Mouse (Mus musculus) CD4-positive, CD25-positive, alpha-beta regulatory T cell, adult 4 months (primary cell): ENCODE measurements around the gene Rpusd3. TPM values are rescaled to one million over a fixed set of nuclear protein-coding genes. Genes with fewer than 3 reads are reported as not detected.

Experiments used
- ATAC-seq: one replicate; pipeline ENCODE4 v1.8.0; 2017
- polyA plus RNA-seq, 2 experiments: library from polyadenylated mRNA; unstranded; fragments of 100-300 nt; shearing (Covaris generic); gene quantifications; one replicate each; pipeline ENCODE4 v1.2.1; 2017

Rpusd3 gene
- 10 to 100 TPM in 1 of 2 experiments, 1 to 10 TPM in 1; 9.8 to 10.2 TPM for polyA plus RNA-seq

GRCm38 (mm10) chr6:113419199-113419587 is at the start of gene Rpusd3:
Rpusd3 (minus strand) TSS chr6:113419340.
- peak; percentile 99 for ATAC-seq

- ATAC-seq, result no peak
Measured at GRCm38 (mm10) chr6:113468512-113468911, 49.4 kb upstream of the Rpusd3 start.

GRCm38 (mm10) chr6:113465602-113466001 is 46.5 kb upstream of the Rpusd3 start:
- no peak for ATAC-seq

- no peak for ATAC-seq
Measured at GRCm38 (mm10) chr6:113464040-113464439, 44.9 kb upstream of the Rpusd3 start.

GRCm38 (mm10) chr6:113458635-113459034 is 39.5 kb upstream of the Rpusd3 start:
- ATAC-seq, result no peak

GRCm38 (mm10) chr6:113457952-113458534 is 38.9 kb upstream of the Rpusd3 start, which contains the start of gene Il17re:
Il17re (plus strand) TSS chr6:113458484.
- ATAC-seq, result no peak

GRCm38 (mm10) chr6:113455007-113455406 is 35.9 kb upstream of the Rpusd3 start:
- ATAC-seq, result no peak

- no peak for ATAC-seq
Measured at GRCm38 (mm10) chr6:113451839-113452238, 32.7 kb upstream of the Rpusd3 start.

GRCm38 (mm10) chr6:113447639-113448038 is 28.5 kb upstream of the Rpusd3 start:
- no peak for ATAC-seq

GRCm38 (mm10) chr6:113444207-113444965 is 25.2 kb upstream of the Rpusd3 start:
- no peak for ATAC-seq

- ATAC-seq, result no peak
Measured at GRCm38 (mm10) chr6:113443091-113443490, 24.0 kb upstream of the Rpusd3 start.

GRCm38 (mm10) chr6:113442442-113443090 is 23.4 kb upstream of the Rpusd3 start, which contains the start of gene Jagn1:
Jagn1 (plus strand) TSS chr6:113442569.
- peak; percentile 91 for ATAC-seq

GRCm38 (mm10) chr6:113442087-113442441 is 22.9 kb upstream of the Rpusd3 start:
- ATAC-seq, result peak; percentile 27

GRCm38 (mm10) chr6:113441147-113441680 is 22.1 kb upstream of the Rpusd3 start:
- ATAC-seq, result peak; percentile 71

GRCm38 (mm10) chr6:113440686-113441085 is 21.5 kb upstream of the Rpusd3 start:
- no peak for ATAC-seq

GRCm38 (mm10) chr6:113438721-113439430 is 19.7 kb upstream of the Rpusd3 start:
- no peak for ATAC-seq

- no peak for ATAC-seq
Measured at GRCm38 (mm10) chr6:113437135-113437534, 18.0 kb upstream of the Rpusd3 start.

GRCm38 (mm10) chr6:113435664-113436205 is 16.6 kb upstream of the Rpusd3 start, which contains the start of gene Cidec:
Cidec (minus strand) TSS chr6:113435760.
- ATAC-seq, result no peak

GRCm38 (mm10) chr6:113434691-113435090 is 15.6 kb upstream of the Rpusd3 start:
- no peak for ATAC-seq

GRCm38 (mm10) chr6:113433661-113434060 is 14.5 kb upstream of the Rpusd3 start:
- no peak for ATAC-seq

GRCm38 (mm10) chr6:113431801-113432200 is 12.7 kb upstream of the Rpusd3 start:
- ATAC-seq, result no peak

- no peak for ATAC-seq
Measured at GRCm38 (mm10) chr6:113430846-113431245, 11.7 kb upstream of the Rpusd3 start.
